Mouse (Mus musculus): ENCODE measurements at regions not wholly inside any gene's neighbourhood (a gene's known extent, or its start where the extent isn't known, plus 50 kb on each side); places are given as distances from the start of the nearest gene placed in this dataset.

- DNase-seq (ENCODE audit: low read depth): no peak
- no peak for TF ChIP-seq CTCF (IDR thresholded peaks at IDR 0.05; ENCODE audit: borderline replicate concordance, extremely low read depth, insufficient read depth, insufficient read length)
- TF ChIP-seq POLR2A (IDR thresholded peaks at IDR 0.05; ENCODE audit: borderline replicate concordance, extremely low read depth, insufficient read depth, insufficient read length, poor library complexity, severe bottlenecking): no peak
Observed at GRCm38 (mm10) chr10:109480551-109480950, 469.8 kb upstream of the Syt1 start.

- DNase-seq (ENCODE audit: low read depth): no peak
- TF ChIP-seq POLR2A (IDR thresholded peaks at IDR 0.05; ENCODE audit: borderline replicate concordance, extremely low read depth, insufficient read depth, insufficient read length, poor library complexity, severe bottlenecking) (no peak), CTCF (IDR thresholded peaks at IDR 0.05; ENCODE audit: borderline replicate concordance, extremely low read depth, insufficient read depth, insufficient read length) (no peak)
Observed at GRCm38 (mm10) chr10:109479941-109480340, 469.2 kb upstream of the Syt1 start.

- no peak for TF ChIP-seq POLR2A (IDR thresholded peaks at IDR 0.05; ENCODE audit: borderline replicate concordance, extremely low read depth, insufficient read depth, insufficient read length, poor library complexity, severe bottlenecking)
- no peak for TF ChIP-seq CTCF (IDR thresholded peaks at IDR 0.05; ENCODE audit: borderline replicate concordance, extremely low read depth, insufficient read depth, insufficient read length)
- DNase-seq (ENCODE audit: low read depth): no peak
Observed at GRCm38 (mm10) chr10:109466516-109466915, 455.7 kb upstream of the Syt1 start.

GRCm38 (mm10) chr10:109431112-109431511 is 420.3 kb upstream of the Syt1 start:
- DNase-seq (ENCODE audit: low read depth): no peak
- no peak for TF ChIP-seq CTCF (IDR thresholded peaks at IDR 0.05; ENCODE audit: borderline replicate concordance, extremely low read depth, insufficient read depth, insufficient read length)

- peak; percentile 34 for DNase-seq (ENCODE audit: low read depth)
- TF ChIP-seq POLR2A (IDR thresholded peaks at IDR 0.05; ENCODE audit: borderline replicate concordance, extremely low read depth, insufficient read depth, insufficient read length, poor library complexity, severe bottlenecking) (no peak), CTCF (IDR thresholded peaks at IDR 0.05; ENCODE audit: borderline replicate concordance, extremely low read depth, insufficient read depth, insufficient read length) (no peak)
Observed at GRCm38 (mm10) chr10:109427878-109428277, 417.1 kb upstream of the Syt1 start.

GRCm38 (mm10) chr10:109407011-109407410 is 396.2 kb upstream of the Syt1 start:
- peak; percentile 69 for DNase-seq (ENCODE audit: low read depth)

GRCm38 (mm10) chr10:109405116-109405685 is 394.4 kb upstream of the Syt1 start:
- peak; percentile 20 for DNase-seq (ENCODE audit: low read depth)
- no peak for TF ChIP-seq POLR2A (IDR thresholded peaks at IDR 0.05; ENCODE audit: borderline replicate concordance, extremely low read depth, insufficient read depth, insufficient read length, poor library complexity, severe bottlenecking)
- TF ChIP-seq CTCF (IDR thresholded peaks at IDR 0.05; ENCODE audit: borderline replicate concordance, extremely low read depth, insufficient read depth, insufficient read length): no peak

More at GRCm38 (mm10) chr10:109407011-109407410, 396.2 kb upstream of the Syt1 start:
- no peak for TF ChIP-seq POLR2A (IDR thresholded peaks at IDR 0.05; ENCODE audit: borderline replicate concordance, extremely low read depth, insufficient read depth, insufficient read length, poor library complexity, severe bottlenecking)
- TF ChIP-seq CTCF (IDR thresholded peaks at IDR 0.05; ENCODE audit: borderline replicate concordance, extremely low read depth, insufficient read depth, insufficient read length): no peak

- DNase-seq (ENCODE audit: low read depth): peak; percentile 74
Observed at GRCm38 (mm10) chr10:109383758-109384157, 373.0 kb upstream of the Syt1 start.

GRCm38 (mm10) chr10:109378846-109379245 is 368.1 kb upstream of the Syt1 start:
- TF ChIP-seq POLR2A (IDR thresholded peaks at IDR 0.05; ENCODE audit: borderline replicate concordance, extremely low read depth, insufficient read depth, insufficient read length, poor library complexity, severe bottlenecking): no peak
- no peak for DNase-seq (ENCODE audit: low read depth)

More at GRCm38 (mm10) chr10:109383758-109384157, 373.0 kb upstream of the Syt1 start:
- TF ChIP-seq POLR2A (IDR thresholded peaks at IDR 0.05; ENCODE audit: borderline replicate concordance, extremely low read depth, insufficient read depth, insufficient read length, poor library complexity, severe bottlenecking) (no peak), CTCF (IDR thresholded peaks at IDR 0.05; ENCODE audit: borderline replicate concordance, extremely low read depth, insufficient read depth, insufficient read length) (no peak)

- DNase-seq (ENCODE audit: low read depth): peak; percentile 62
- TF ChIP-seq CTCF (IDR thresholded peaks at IDR 0.05; ENCODE audit: borderline replicate concordance, extremely low read depth, insufficient read depth, insufficient read length) (no peak), POLR2A (IDR thresholded peaks at IDR 0.05; ENCODE audit: borderline replicate concordance, extremely low read depth, insufficient read depth, insufficient read length, poor library complexity, severe bottlenecking) (no peak)
Observed at GRCm38 (mm10) chr10:109360161-109360560, 349.4 kb upstream of the Syt1 start.

- DNase-seq (ENCODE audit: low read depth): peak; percentile 73
- TF ChIP-seq POLR2A (IDR thresholded peaks at IDR 0.05; ENCODE audit: borderline replicate concordance, extremely low read depth, insufficient read depth, insufficient read length, poor library complexity, severe bottlenecking) (no peak), CTCF (IDR thresholded peaks at IDR 0.05; ENCODE audit: borderline replicate concordance, extremely low read depth, insufficient read depth, insufficient read length) (no peak)
Observed at GRCm38 (mm10) chr10:109358812-109359211, 348.0 kb upstream of the Syt1 start.

- no peak for DNase-seq (ENCODE audit: low read depth)
- TF ChIP-seq CTCF (IDR thresholded peaks at IDR 0.05; ENCODE audit: borderline replicate concordance, extremely low read depth, insufficient read depth, insufficient read length) (no peak), POLR2A (IDR thresholded peaks at IDR 0.05; ENCODE audit: borderline replicate concordance, extremely low read depth, insufficient read depth, insufficient read length, poor library complexity, severe bottlenecking) (no peak)
Observed at GRCm38 (mm10) chr10:109332846-109333386, 322.1 kb upstream of the Syt1 start.
